Mouse (Mus musculus): ENCODE results near the gene Atp2a1.

DNA sequence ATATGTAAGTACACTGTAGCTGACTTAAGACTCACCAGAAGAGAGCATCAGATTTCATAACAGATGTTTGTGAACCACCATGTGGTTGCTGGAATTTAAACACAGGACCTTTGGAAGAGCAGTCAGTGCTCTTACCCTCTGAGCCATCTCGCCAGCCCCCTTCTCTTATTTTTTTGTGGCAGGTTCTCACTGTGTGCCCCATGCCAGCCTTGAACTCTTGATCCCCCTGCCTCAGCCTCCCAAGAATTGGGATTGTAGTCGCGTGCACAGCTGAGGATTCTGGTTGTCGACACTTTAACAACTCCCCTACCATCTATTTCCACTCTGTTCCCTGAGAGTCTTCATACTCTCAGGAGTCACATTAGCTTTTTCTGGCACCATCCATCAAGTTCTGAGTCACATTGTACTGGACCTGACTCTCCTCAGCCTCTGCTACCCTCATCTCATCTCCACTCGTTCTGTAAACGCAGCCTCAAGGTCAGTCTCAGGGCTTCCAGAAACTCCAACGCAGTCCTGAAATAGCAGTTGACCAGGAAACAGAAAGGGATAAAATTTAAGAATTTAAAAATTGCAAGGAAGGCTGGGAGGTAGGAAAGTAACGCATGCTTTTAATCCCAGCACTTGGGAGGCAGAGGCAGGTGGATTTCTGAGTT, 44.3 kb upstream of the Atp2a1 start:
- no peak for TF ChIP-seq EP300 (IDR thresholded peaks at IDR 0.05; ENCODE audit: low read depth)
- TF ChIP-seq CTCF (IDR thresholded peaks at IDR 0.05; ENCODE audit: low read depth) = no peak
